Mouse (Mus musculus) lung, adult 2 months (tissue): ENCODE results near the gene Med1.

Experiments
- CTCF ChIP-seq: fragments of 200-500 bp; IDR thresholded peaks from 2 replicates; pipeline ENCODE4 v1.5.1; 2011; ENCODE audit warnings: mild to moderate bottlenecking, low read length, control low read depth; ENCODE audit not compliant: insufficient read depth
- POLR2A ChIP-seq: fragments of 200-500 bp; IDR thresholded peaks from 2 replicates; pipeline ENCODE4 v1.6.1; 2011; ENCODE audit warnings: low read depth, mild to moderate bottlenecking, control low read depth, low read length, borderline replicate concordance; ENCODE audit errors: extremely low read depth

GRCm38 (mm10) chr11:98168400-98168799 is 24.7 kb downstream of the Med1 start:
- TF ChIP-seq CTCF: no peak
- TF ChIP-seq POLR2A: no peak
